In genomic region chr4:142239240-142240126, GRCm38 (mm10) we compare ENCODE assay signal across 7 mouse cellular contexts. TPM values are rescaled to one million over a fixed set of nuclear protein-coding genes. Genes with fewer than 3 reads are reported as not detected.
DNase-seq lines count a peak whose midpoint lies in the region; ATAC-seq and TF ChIP-seq lines count a peak whose summit lies in the region.

Kazn (minus strand) TSS chr4:142239401.

- TF ChIP-seq EP300 in stomach, postnatal 0 days (optimal IDR thresholded peaks at IDR 0.05) = no peak

- H3K36me3 ChIP-seq in forebrain, embryonic 10.5 days (replicated peaks) = no peaks in the 10 kb centered on the region
- no peaks in the 10 kb centered on the region for H3K36me3 ChIP-seq in heart, embryonic 12.5 days
- no peaks in the 10 kb centered on the region for H3K36me3 ChIP-seq in kidney, embryonic 16.5 days (ENCODE audit: insufficient read depth, low read length)
- H3K36me3 ChIP-seq in limb, embryonic 15.5 days = no peaks in the 10 kb centered on the region
- H3K36me3 ChIP-seq in midbrain, embryonic 16.5 days (ENCODE audit: control insufficient read depth, insufficient read depth, low read length) = no peaks in the 10 kb centered on the region
- no peaks in the 10 kb centered on the region for H3K36me3 ChIP-seq in stomach, postnatal 0 days (ENCODE audit: control insufficient read depth, insufficient read depth, low read length)

- H3K27ac ChIP-seq in forebrain, embryonic 10.5 days = peak within 1 kb of the TSS; percentile 86
- H3K27ac ChIP-seq in heart, embryonic 12.5 days (ENCODE audit: poor library complexity, severe bottlenecking) = peak within 1 kb of the TSS; percentile 30; the same call in 1 of the 2 replicates
- peak within 1 kb of the TSS; percentile 82 for H3K27ac ChIP-seq in kidney, embryonic 16.5 days (ENCODE audit: low read length)
- H3K27ac ChIP-seq in limb, embryonic 15.5 days = peak within 1 kb of the TSS; percentile 86
- 0 out of 2 replicates have a peak within 1 kb of the TSS, but pooled peaks have one; percentile 23 for H3K27ac ChIP-seq in midbrain, embryonic 16.5 days (ENCODE audit: low read length)
- peak within 1 kb of the TSS; percentile 81 for H3K27ac ChIP-seq in stomach, postnatal 0 days (replicated peaks)

- peak within 1 kb of the TSS; percentile 81 for H3K4me3 ChIP-seq in forebrain, embryonic 10.5 days
- peak within 1 kb of the TSS; percentile 79 for H3K4me3 ChIP-seq in heart, embryonic 12.5 days
- peak within 1 kb of the TSS; percentile 66 for H3K4me3 ChIP-seq in kidney, embryonic 16.5 days (ENCODE audit: low read length)
- H3K4me3 ChIP-seq in limb, embryonic 15.5 days = peak within 1 kb of the TSS; percentile 71
- H3K4me3 ChIP-seq in midbrain, embryonic 16.5 days (ENCODE audit: low read depth, low read length) = peak within 1 kb of the TSS; percentile 52
- peak within 1 kb of the TSS; percentile 55 for H3K4me3 ChIP-seq in stomach, postnatal 0 days (ENCODE audit: low read depth, low read length)

- peak within 1 kb of the TSS; percentile 89 for H3K9ac ChIP-seq in heart, embryonic 12.5 days
- peak within 1 kb of the TSS; percentile 78 for H3K9ac ChIP-seq in kidney, embryonic 16.5 days (replicated peaks; ENCODE audit: low read length)
- H3K9ac ChIP-seq in limb, embryonic 15.5 days = peak within 1 kb of the TSS; percentile 74
- H3K9ac ChIP-seq in midbrain, embryonic 16.5 days (ENCODE audit: low read depth, low read length) = peak within 1 kb of the TSS; percentile 63
- peak within 1 kb of the TSS; percentile 76 for H3K9ac ChIP-seq in stomach, postnatal 0 days (ENCODE audit: low read length)

- DNase-seq in c-Kit-positive CD71-negative TER-119-negative erythroid progenitor cells, embryonic 14.5 days (ENCODE audit: low read depth) = peak; percentile 58
- peak; percentile 93 for DNase-seq in forebrain, embryonic 10.5 days (ENCODE audit: extremely low spot score, low spot score)
- DNase-seq in stomach, postnatal 0 days (ENCODE audit: low spot score) = peak; percentile 88

- peaks cover 24% of the 10 kb centered on the region for H3K27me3 ChIP-seq in forebrain, embryonic 10.5 days (ENCODE audit: poor library complexity, severe bottlenecking)
- H3K27me3 ChIP-seq in heart, embryonic 12.5 days (replicated peaks) = no peaks in the 10 kb centered on the region
- H3K27me3 ChIP-seq in kidney, embryonic 16.5 days (ENCODE audit: insufficient read depth, low read length) = no peaks in the 10 kb centered on the region
- H3K27me3 ChIP-seq in limb, embryonic 15.5 days = no peaks in the 10 kb centered on the region
- H3K27me3 ChIP-seq in midbrain, embryonic 16.5 days (ENCODE audit: control insufficient read depth, insufficient read depth, low read depth, low read length) = no peaks in the 10 kb centered on the region
- no peaks in the 10 kb centered on the region for H3K27me3 ChIP-seq in stomach, postnatal 0 days (ENCODE audit: control insufficient read depth, insufficient read depth, low read length)

- WGBS in forebrain, embryonic 10.5 days = 3% methylated on average over 46 of the region's 46 CpGs
- 7% methylated on average over 44 of the region's 46 CpGs for WGBS in heart, embryonic 12.5 days
- WGBS in kidney, embryonic 16.5 days = 6% methylated on average over 38 of the region's 46 CpGs
- 2% methylated on average over 46 of the region's 46 CpGs for WGBS in limb, embryonic 15.5 days
- 3% methylated on average over 40 of the region's 46 CpGs for WGBS in midbrain, embryonic 16.5 days
- 13% methylated on average over 29 of the region's 46 CpGs for WGBS in stomach, postnatal 0 days

- H3K4me2 ChIP-seq in heart, embryonic 12.5 days = peak within 1 kb of the TSS; percentile 90
- peak within 1 kb of the TSS; percentile 94 for H3K4me2 ChIP-seq in kidney, embryonic 16.5 days (replicated peaks; ENCODE audit: low read depth, low read length)
- H3K4me2 ChIP-seq in limb, embryonic 15.5 days = peak within 1 kb of the TSS; percentile 94
- peak within 1 kb of the TSS; percentile 74 for H3K4me2 ChIP-seq in midbrain, embryonic 16.5 days (ENCODE audit: low read length)
- H3K4me2 ChIP-seq in stomach, postnatal 0 days (replicated peaks; ENCODE audit: low read depth) = peak within 1 kb of the TSS; percentile 93

- H3K4me1 ChIP-seq in forebrain, embryonic 10.5 days = peaks cover 59% of the 10 kb centered on the region
- peaks cover 20% of the 10 kb centered on the region for H3K4me1 ChIP-seq in heart, embryonic 12.5 days (replicated peaks)
- peaks cover 40% of the 10 kb centered on the region for H3K4me1 ChIP-seq in kidney, embryonic 16.5 days (ENCODE audit: insufficient read depth, low read length)
- H3K4me1 ChIP-seq in limb, embryonic 15.5 days = peaks cover 55% of the 10 kb centered on the region
- peaks cover 17% of the 10 kb centered on the region for H3K4me1 ChIP-seq in midbrain, embryonic 16.5 days (ENCODE audit: control insufficient read depth, insufficient read depth, low read length)
- no peaks in the 10 kb centered on the region for H3K4me1 ChIP-seq in stomach, postnatal 0 days (replicated peaks; ENCODE audit: control insufficient read depth, insufficient read depth)

- TF ChIP-seq CTCF in stomach, postnatal 0 days (IDR thresholded peaks at IDR 0.05; ENCODE audit: low read depth) = no peak

- no peaks in the 10 kb centered on the region for H3K9me3 ChIP-seq in forebrain, embryonic 10.5 days
- no peaks in the 10 kb centered on the region for H3K9me3 ChIP-seq in heart, embryonic 12.5 days (replicated peaks)
- no peaks in the 10 kb centered on the region for H3K9me3 ChIP-seq in kidney, embryonic 16.5 days (ENCODE audit: low read length)
- no peaks in the 10 kb centered on the region for H3K9me3 ChIP-seq in limb, embryonic 15.5 days
- no peaks in the 10 kb centered on the region for H3K9me3 ChIP-seq in midbrain, embryonic 16.5 days (replicated peaks; ENCODE audit: control insufficient read depth, low read length, poor library complexity, severe bottlenecking)
- H3K9me3 ChIP-seq in stomach, postnatal 0 days (ENCODE audit: control insufficient read depth, low read length) = no peaks in the 10 kb centered on the region

- ATAC-seq in heart, embryonic 12.5 days (ENCODE audit: insufficient number of reproducible peaks, low FRiP score) = peak; percentile 89
- ATAC-seq in kidney, embryonic 16.5 days (ENCODE audit: low FRiP score, low TSS enrichment) = peak; percentile 87
- peak; percentile 83 for ATAC-seq in limb, embryonic 15.5 days (ENCODE audit: insufficient number of reproducible peaks, low FRiP score, low TSS enrichment, low read depth)
- ATAC-seq in midbrain, embryonic 16.5 days = peak; percentile 63
- ATAC-seq in stomach, postnatal 0 days (ENCODE audit: low FRiP score, low TSS enrichment) = peak; percentile 77

RNA-seq across cellular contexts. Expression of gene Kazn, which starts in this region (rescaled TPM):
- 11.4 and 11.8 TPM in 2 replicates for polyA plus RNA-seq in forebrain, embryonic 10.5 days (2016; fragmentation: Nextera tagmentation; extraction: Ambion mirVana)
- polyA plus RNA-seq in heart, embryonic 12.5 days (2016; fragmentation: Nextera tagmentation; extraction: Ambion mirVana) = 8.6 and 9.2 TPM in 2 replicates
- 15.5 and 16.2 TPM in 2 replicates for polyA plus RNA-seq in kidney, embryonic 16.5 days (2015; fragmentation: Nextera tagmentation; extraction: Ambion mirVana)
- 11.1 and 15.2 TPM in 2 replicates for polyA plus RNA-seq in limb, embryonic 15.5 days (2015; fragmentation: Nextera tagmentation; extraction: Ambion mirVana)
- 29.3 and 32.1 TPM in 2 replicates for polyA plus RNA-seq in midbrain, embryonic 16.5 days (2015; fragmentation: Nextera tagmentation; extraction: Ambion mirVana)
- 11.4 and 13.6 TPM in 2 replicates for polyA plus RNA-seq in stomach, postnatal 0 days (2015; fragmentation: Nextera tagmentation; extraction: Ambion mirVana)

Comparison
In these comparisons a context has a peak if more than half of its experiments do, and no peak if none do; other contexts are left out.
1. Peak in every context shown above with its lines: DNase-seq, ATAC-seq, H3K4me3 ChIP-seq and H3K27ac ChIP-seq.
2. H3K27ac ChIP-seq: peak in every context shown above with its lines; median percentile 86 in forebrain, embryonic 10.5 days; 86 in limb, embryonic 15.5 days; 82 in kidney, embryonic 16.5 days; 81 in stomach, postnatal 0 days; 30 in heart, embryonic 12.5 days; 23 in midbrain, embryonic 16.5 days.